Mouse (Mus musculus): ENCODE data around the gene Col6a6.
"Not testable (repeated sequence)": the region's sequence is repeated elsewhere in the genome, so short reads cannot be mapped to it uniquely, and the experiment has no call there.

The Col6a6 gene

DNA sequence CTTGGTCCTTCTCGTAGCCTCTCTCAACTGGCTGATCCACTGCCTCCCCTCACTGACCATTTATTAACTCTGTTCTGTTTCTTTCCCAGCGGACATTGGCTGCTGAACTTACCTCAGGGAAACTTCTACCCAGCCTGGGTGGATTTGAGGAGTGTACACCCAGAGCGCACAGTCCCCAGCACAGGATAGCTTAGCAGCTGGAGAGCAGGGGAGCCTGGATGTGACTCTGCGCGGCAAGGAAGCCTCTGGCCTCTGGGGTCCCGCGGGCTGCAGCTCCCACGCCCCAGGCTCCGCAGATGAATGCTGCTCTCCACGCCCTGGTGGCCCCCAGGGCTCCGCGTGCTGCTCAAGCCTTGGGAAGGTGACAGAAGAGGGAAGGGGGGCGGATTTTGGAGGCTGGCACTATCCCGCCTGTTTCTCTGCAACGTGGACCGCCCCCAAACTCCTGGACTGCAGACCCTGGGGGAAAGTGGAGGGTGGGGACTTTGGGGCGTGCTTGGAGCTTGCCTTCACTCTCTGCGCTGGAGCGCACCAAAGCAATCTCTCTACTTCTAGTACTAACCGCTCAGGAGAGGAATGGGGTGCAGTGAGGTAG is at the start of gene Col6a6:
Gene Col6a6 (minus strand): TSS at position 370 of the 595 bp plus-strand sequence.
- DNase-seq (ENCODE audit: low read depth, low spot score): no peak

DNA sequence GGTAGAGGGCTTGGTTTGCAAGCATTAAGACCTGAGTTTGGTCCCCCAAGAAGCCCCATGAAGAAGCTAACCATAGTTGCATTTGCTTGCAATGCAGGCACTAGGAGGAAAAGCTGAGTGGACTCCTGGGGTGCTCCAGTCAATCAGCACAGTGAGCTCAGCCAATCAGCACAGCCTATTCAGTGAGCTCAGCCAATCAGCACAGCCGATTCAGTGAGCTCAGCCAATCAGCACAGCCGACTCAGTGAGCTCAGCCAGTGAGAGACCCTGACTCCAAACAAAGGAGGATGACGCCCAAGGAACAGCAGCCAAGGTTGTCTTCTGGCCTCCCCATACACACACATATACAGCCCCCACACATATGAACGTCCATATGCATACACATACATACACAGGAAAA is 48.2 kb upstream of the Col6a6 start:
- no peak for DNase-seq (ENCODE audit: low read depth, low spot score)

DNA sequence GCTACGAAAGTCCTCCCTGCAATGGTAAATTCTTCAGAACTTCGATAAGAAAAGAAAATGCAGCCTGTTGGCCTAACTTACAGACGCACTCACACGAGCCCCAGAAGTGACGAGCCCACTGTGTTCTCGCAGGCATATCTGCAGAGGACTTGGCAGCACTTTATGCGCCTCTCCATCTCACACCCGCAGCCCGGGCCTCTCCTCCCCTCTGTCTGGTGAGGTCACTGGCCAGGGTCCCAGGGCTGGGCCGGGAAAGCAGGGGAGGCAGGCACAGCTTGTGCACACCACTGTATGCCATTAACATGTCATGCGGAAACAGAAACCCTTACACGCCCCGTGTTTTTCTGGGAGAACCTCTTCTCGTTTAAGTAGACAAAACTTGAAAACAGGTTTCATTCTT is 43.7 kb upstream of the Col6a6 start:
- DNase-seq (ENCODE audit: low read depth, low spot score): no peak

DNA sequence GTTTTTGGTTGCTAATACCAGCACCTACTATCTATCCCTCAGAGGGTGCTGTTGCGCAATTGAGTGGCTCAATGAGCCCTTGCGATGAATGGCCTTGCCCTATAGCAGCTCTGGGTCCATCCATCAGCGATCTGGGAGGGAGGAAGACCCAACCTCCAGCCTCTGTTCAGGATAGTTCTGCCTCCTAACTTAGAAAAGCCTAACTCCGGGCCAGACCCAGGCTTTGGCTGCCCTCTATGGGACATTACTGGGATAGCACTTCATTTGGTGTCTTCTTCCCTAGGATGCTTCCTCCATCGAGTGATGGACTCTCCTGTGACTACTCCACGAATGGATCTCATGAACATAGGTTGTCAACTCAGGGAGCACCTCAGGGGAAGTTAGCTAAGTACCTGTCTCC is 29.8 kb upstream of the Col6a6 start:
- peak; percentile 26 for DNase-seq (ENCODE audit: low read depth, low spot score)

DNA sequence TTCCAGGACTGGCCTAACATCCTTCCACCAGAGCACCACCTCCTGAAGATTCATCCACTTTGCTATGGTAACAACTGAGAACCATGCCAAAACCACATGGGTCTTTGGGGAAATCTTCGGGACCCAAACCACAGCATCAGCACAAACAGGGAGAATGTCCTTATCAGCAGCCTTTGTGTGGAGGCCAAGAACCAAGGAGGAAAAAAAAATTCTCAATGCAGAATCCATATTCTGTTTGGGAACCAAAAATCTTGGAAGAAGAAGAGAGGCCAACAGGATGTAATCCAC is 24.8 kb upstream of the Col6a6 start:
- DNase-seq (ENCODE audit: low read depth, low spot score): no peak

DNA sequence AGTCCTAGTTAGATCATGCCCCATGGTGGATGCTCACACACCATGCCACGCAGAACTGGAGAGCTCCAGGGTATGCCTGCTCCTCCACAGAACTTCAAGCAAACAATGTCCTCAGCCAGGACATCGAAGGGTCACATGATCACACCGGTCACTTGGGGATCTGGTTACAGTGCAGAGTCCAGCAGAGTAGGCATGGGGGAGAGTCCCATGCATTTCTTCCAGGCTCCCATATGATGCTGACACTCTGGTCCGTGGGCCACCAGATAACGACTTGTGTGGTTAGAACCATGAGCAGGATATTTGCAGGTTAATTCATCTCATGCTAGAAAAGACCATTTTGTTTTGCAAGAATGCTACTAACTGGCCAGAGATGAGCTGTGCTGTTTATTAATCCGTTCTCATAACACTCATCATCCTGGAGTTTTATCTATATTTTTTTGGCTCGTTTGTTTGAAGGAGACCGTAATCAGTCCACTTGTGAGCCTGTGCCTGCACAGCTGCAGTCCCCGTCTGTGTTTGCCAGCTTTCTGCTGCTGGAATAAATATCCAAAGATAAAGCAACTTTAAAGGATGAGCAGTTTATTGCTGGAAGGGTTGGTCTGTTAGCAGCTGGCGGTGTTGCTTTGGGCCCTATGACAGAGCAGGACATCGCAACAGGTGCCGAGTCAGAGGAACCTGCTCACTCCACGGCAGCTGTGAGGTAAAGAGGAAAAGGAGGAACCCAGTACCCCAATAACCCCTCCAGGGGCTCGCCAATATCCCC is 24.2 kb upstream of the Col6a6 start:
- no peak for DNase-seq (ENCODE audit: low read depth, low spot score)

DNA sequence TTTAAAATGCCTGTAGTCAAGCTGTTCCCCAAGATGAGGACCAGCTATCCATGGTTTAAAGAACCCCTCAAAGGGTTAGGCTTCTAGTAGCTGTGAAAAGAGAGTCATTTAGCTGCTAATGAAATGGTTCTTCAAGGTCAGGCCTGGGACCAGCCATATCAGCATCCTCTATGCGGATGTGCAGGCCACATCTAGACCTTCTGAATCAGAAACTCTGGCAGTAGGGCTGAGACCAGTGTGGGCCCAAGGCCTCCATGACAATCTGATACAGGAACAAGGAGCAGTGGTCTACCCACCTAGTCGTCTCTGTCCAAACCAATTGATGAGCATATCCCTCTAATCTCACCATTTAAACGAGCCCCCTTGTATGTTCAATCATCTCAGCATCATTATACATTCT is 23.1 kb upstream of the Col6a6 start:
- no peak for DNase-seq (ENCODE audit: low read depth, low spot score)

DNA sequence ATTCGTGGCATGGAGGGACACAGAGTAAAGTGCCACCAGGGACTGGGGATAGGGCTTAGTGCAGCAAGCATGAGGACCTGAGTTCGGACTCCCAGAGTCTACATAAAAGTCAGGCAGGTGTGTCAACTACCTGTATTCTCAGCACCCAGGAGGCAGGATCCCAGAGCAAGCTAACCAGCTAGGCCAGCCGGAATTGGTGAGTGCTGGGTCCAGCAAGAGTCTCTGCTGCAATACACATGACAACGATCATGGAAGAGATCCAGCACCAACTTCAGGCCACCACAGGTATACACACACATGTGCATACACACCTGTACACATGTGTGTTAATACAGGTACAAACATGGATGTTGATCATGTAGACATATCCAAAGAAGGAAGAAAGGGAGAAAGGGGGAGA is 20.4 kb upstream of the Col6a6 start:
- no peak for DNase-seq (ENCODE audit: low read depth, low spot score)

DNA sequence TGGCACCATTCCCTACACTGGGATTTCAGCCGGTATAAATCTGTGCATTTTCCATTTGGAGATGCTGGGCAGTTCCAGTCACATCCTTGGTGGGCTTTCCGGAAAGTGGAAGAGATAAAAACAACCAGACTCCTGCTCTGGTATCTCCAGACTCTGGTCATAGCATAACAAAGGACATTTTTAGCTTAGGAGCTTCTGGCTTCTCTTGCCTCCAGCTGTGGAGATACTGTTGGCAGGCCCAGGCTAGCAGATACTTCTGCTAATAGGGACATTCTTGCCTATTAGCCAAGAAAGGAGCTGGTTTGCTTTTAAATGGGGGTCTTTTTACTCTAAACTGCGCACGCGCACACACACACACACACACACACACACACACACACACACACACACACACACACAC is 19.3 kb upstream of the Col6a6 start:
- DNase-seq (ENCODE audit: low read depth, low spot score): no peak

DNA sequence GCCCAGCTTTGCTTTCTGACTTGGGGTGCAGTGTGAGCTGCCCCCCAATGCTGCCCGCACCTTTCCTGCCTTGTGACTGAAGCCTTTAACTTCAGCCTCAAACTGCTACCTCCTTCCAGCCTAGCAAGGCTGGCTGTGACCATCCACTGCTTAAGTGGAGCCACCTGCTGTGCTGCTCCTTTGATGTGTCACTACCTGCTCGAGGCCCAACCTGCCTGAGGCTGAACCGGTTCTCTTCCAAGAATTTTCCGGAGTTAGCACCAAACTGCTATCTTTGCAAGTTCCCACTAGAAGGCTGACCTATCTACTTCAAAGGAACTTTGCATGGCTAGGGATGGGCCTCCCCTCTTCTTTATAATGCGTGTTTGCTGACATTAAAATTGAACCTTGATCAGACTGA is 13.4 kb upstream of the Col6a6 start:
- DNase-seq (ENCODE audit: low read depth, low spot score): not testable (repeated sequence)

DNA sequence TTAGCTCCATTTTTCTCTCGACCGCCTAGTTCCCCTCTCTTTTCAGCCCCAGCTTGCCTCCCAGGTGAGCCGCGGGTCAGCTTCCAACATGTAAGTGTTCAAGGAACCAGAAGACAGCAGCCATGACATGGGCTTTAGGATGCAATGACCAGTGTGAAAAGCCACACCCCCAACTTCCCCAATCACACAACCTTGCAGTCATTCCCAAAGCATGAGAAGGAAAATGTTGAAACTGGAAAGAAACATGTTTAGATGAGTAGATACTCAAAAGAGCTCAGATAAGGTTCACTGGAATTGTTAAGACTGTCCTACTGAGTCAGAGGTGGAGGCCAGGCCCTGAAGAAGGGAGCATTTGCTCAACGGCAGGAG is 11.2 kb upstream of the Col6a6 start:
- DNase-seq (ENCODE audit: low read depth, low spot score): no peak

DNA sequence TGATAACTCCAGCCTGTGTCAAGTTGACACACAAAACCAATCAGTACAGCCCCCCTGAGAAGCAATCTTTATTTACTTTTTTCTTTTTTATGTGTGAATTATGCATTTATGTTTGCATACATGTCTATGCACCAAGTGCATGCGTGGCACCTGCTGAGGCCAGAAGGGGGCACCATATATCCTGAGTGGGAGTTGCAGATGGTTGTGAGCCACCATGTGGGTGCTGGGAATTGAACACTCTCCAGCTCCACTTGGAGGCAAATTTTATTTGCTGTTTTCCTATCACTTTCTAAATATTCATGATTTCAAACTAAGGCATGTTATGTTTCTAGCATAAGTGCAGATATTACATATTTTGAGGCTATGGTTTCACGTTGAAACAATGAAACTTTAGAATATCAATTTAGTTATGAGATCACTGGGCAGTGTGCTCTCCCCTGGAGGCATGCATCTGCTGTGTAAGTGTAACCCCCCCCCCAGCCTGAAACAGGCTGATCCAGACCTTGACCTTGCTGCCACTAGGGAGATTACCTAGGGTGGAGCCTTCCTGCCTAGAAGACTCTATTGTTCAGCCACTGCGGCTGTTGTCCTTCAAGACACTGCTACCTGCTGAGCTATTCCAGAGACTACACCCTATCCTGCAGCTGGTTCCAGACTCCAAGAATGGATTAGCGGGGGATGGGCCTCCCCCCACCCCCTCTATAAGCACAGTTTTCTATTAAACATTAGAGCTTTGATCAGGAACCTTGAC is 10.6 kb upstream of the Col6a6 start:
- DNase-seq (ENCODE audit: low read depth, low spot score): no peak

DNA sequence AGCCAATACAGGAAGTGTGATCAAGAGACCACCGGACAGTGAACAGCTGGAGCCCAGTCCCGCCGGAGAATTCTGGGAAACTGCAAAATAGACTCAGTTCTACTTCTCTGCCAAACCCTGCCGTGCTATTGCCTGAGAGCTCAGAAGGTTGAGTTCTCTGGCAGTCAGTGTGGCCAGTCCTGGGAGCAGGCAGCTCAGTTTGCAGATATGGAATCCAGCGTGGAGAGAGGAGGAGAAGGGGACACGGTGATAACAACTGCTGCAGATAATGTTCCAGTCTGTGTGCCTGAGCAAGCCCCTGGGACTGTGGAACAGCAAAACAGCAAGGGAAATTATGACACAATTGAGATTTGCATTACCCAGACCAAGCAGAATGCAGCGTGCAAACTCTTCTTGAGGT is 7.6 kb upstream of the Col6a6 start:
- DNase-seq (ENCODE audit: low read depth, low spot score): no peak

DNA sequence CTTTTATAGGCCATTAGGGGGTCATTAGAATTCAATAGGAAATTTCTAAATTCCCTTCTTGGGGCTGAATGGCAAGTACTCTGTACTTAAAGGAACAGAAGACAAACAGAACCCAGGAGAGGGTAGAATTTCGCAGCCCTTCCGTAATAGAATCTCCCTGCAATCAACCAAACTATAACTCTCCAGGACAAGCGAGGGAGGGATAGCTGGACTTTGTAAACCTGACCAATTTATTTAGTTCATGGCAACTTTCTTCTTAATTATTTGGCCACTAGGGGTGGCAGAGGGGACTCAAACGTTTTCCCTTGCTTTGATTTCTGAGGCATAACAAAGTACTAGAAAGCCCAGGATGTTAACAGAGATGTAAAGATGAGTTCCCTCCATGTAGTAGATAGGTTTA is 6.8 kb upstream of the Col6a6 start:
- DNase-seq (ENCODE audit: low read depth, low spot score): no peak

DNA sequence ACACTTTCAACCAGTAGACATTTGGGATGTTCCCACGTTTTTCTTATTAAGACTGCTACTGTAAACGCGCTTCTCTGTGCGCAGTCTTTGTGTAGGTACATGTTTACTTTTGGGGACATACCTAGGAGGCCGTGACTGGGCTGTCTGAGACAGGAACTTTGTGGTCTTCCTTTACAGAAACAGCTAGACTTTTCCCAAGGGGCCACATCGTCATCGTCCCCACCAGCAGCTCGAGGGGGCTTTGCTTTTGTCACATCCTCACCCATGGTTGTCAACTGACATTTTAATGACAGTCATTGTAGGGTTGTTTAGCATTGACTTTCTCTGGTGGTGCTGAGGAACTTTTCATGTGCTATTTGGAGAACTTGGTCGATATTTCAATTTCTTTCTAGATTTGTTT is 3.3 kb upstream of the Col6a6 start:
- no peak for DNase-seq (ENCODE audit: low read depth, low spot score)

DNA sequence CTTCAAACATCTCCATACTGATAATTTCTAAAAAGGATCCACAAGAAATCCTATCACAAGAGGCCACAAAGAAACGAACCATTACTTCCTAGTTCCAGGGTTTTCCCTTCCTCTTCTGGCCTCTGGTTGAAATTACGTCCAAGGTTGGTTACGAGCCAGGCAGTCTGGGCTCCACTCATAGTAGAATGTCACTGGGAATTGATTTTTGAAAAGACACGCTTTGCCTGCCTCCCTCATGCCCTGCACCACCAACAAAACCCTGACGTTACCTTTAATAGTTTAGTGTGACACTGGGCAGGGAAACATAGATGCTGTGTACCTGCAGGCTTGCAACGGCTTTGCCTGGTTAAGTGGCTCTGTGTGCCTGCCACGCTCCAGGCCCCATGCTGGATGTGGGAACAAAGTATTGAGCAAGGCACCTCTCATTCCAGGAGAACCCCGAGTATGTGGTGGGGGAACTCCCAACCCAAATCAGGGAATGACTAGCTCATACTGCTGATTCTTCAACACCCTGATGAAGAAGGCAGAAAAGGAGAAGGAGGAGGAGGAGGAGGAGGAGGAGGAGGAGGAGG is 798 bp downstream of the Col6a6 start:
- DNase-seq (ENCODE audit: low read depth, low spot score): no peak

DNA sequence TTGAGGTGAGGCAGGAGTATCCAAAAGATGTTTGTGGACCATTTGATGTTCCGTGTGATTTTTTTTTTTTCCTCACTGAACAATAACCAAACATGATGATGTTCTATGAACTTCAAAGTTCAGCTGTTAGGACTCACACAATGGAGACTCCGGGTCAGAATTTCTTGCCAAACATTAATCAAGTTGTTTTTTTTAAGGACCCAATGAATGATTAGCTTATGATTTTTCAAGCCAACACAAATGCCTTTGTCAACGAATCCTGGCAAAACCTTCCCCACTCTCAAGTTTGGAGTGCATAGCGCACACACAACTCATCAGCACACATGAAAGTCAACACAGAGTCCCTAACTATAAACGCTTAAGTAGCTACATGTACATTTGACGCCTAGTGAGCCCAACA is 7.2 kb downstream of the Col6a6 start:
- no peak for DNase-seq (ENCODE audit: low read depth, low spot score)

DNA sequence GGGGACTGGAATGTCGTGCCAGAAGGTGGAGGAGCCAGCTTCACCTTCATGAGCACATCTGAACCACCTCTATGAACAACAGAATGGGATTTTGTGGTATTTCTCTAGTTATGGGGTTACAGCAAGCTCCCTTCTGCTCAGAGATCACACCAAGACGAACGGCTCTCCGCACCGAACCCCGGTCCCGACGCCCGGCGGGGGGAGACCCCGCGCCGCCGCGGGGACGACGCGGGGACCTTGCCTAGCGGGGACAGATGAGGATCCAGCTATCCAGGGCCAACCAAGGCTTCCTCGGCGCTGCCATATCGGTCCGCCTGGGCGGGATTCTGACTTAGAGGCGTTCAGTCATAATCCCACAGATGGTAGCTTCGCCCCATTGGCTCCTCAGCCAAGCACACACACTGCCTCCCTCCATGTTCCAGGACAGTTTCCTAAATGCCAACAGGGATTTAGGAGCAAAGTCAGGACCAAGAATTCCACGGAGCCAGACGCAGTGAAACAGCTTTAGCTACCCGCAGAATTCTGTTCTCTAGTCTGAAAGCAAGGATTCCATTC is 8.7 kb downstream of the Col6a6 start:
- DNase-seq (ENCODE audit: low read depth, low spot score): no peak

DNA sequence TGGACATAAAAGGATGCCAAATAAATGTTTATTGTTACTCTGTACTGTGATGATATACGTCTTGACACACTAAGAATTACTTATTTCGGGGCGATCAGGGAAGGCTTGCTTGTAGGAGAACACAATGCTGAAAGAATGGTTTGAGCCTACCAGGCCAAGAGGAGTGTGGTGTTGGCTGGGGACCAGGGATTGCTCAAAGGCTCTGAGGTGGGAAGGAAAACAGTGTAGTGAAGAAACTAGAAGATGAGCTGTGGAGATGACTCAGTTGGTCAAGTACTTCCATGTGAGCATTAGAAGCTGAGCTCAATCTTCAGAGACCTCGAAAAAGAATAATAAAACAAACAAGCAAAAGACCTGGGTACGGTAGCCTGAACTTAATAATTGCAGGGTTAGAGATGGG is 13.5 kb downstream of the Col6a6 start:
- DNase-seq (ENCODE audit: low read depth, low spot score): no peak

DNA sequence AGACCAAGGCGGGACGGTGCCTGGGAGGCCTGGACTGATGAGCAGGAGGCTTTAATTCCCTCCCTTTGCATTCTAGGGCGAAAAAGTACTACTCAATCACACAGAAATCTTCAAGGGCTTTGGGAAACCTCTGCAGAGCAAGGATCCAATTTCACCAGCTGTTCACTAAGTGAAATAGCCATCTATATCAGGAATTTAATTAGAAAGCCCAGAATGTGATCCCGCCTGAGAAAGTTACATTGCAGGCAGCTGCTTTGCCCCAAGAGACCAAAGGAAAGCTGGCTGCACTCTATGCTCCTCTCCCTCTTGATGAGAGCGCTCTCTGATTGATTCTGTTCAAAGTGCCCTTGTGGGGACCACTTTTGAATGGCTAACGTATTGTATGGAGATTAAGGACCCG is 16.5 kb downstream of the Col6a6 start:
- no peak for DNase-seq (ENCODE audit: low read depth, low spot score)

DNA sequence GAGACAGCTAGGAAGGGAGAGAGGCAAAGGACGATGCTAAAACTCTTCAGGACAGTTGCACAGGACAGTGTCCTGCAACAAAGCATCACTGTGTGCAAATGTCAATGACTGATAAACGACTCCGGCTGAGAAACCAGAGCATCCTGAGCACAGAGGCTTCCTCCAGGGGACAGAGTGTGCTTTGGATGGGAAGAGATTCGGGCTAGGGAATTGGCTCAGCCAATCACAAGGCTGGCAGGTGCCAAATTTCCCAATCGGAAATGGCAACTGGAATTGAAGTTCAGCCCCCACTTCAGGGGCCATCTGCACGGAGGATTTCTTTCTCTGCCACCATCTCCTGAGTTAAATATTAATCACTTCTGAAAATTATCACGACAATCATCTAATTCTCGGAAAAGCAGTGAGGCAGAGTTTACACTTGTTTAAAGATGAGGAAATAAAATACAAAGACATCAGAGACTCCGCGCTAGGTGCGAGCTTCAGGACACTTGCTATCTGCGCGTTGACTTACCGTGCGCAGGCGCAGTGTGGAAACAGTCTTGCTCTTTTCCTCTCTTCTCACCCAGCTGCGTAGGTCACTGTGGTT is 18.9 kb downstream of the Col6a6 start:
- no peak for DNase-seq (ENCODE audit: low read depth, low spot score)

DNA sequence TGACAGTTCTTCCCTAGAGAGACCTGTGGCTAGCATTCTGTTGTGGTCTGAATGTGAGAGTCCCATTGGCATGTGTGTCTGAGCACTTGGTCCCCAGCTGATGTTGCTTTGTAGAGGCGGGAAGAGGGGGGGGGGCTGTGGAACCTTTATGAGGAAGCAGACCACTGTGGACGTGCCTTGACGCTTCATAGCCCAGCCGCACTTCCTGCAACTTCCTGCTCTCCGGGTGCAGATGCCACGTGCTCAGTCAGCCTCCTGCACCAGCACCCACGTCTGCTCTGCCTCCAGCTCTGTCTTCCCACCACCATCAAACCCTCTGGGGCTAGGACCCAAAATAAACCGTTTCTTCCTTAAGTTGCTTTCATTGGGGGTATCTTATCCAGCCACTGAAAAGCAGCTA is 24.5 kb downstream of the Col6a6 start:
- DNase-seq (ENCODE audit: low read depth, low spot score): no peak
